Mouse (Mus musculus) hindbrain, postnatal 0 days (tissue): ENCODE measurements around the gene Ttll8. TPM values are rescaled to one million over a fixed set of nuclear protein-coding genes. Genes with fewer than 3 reads are reported as not detected.
A peak's percentile ranks its signal among the peaks of the same experiment; 100 is the strongest.

Experiments
- ATAC-seq: fragments of 200-750 bp; cut with Nextera tagmentation; 2 replicates; pipeline ENCODE4 v1.8.0; 2017; ENCODE audit warnings: mild to moderate bottlenecking, moderate TSS enrichment, moderate library complexity
- DNase-seq: peaks from one replicate; pipeline ENCODE4 v3.0.0-alpha.2; 2015; ENCODE audit warnings: low spot score
- H3K27ac ChIP-seq: fragments of 300-500 bp; sonication (generic); 2 replicates; pipeline ENCODE4 v1.5.1; 2014; ENCODE audit warnings: mild to moderate bottlenecking
- H3K27me3 ChIP-seq: fragments of 300-500 bp; sonication (generic); 2 replicates; pipeline ENCODE4 v1.6.1; 2014; ENCODE audit warnings: low read length, mixed read lengths; ENCODE audit not compliant: insufficient read depth
- H3K36me3 ChIP-seq: fragments of 300-500 bp; sonication (generic); 2 replicates; pipeline ENCODE4 v1.6.1; 2014; ENCODE audit warnings: low read length, mixed read lengths; ENCODE audit not compliant: insufficient read depth
- H3K4me1 ChIP-seq: fragments of 300-500 bp; sonication (generic); 2 replicates; pipeline ENCODE4 v1.6.1; 2014; ENCODE audit warnings: antibody characterized with exemption, low read length, mixed read lengths; ENCODE audit not compliant: insufficient read depth
- H3K4me2 ChIP-seq: fragments of 300-500 bp; sonication (generic); 2 replicates; pipeline ENCODE4 v1.6.1; 2014; ENCODE audit warnings: low read depth, mild to moderate bottlenecking, low read length, moderate library complexity, mixed read lengths
- H3K4me3 ChIP-seq: fragments of 300-500 bp; sonication (generic); 2 replicates; pipeline ENCODE4 v1.5.1; 2014; ENCODE audit warnings: low read length
- H3K9ac ChIP-seq: fragments of 300-500 bp; sonication (generic); replicated peaks from 2 replicates; pipeline ENCODE4 v1.6.1; 2014; ENCODE audit warnings: mild to moderate bottlenecking, low read length, moderate library complexity, mixed read lengths
- H3K9me3 ChIP-seq: fragments of 300-500 bp; sonication (generic); 2 replicates; pipeline ENCODE4 v1.6.1; 2016; ENCODE audit warnings: low read length, mixed read lengths
- CTCF ChIP-seq: IDR thresholded peaks from 2 replicates; pipeline ENCODE4 v1.5.1; 2016; ENCODE audit warnings: antibody characterized with exemption, control low read depth, low read depth
- WGBS: fragments of 180-500 bp; shearing (Covaris S2); extraction: QIAGEN DNeasy Blood & Tissue Kit; methylation state at CpG from one replicate; pipeline ENCODE4 v1.1.7; 2014; 5-methylcytosine and 5-hydroxymethylcytosine counted together
- polyA plus RNA-seq: library from polyadenylated mRNA; unstranded; fragments of >200 nt; fragmentation: Nextera tagmentation; extraction: Ambion mirVana; gene quantifications from 2 replicates; pipeline ENCODE4 v1.2.1, GENCODE M21; 2015
- total RNA-seq: library from RNA; depleted of rRNA; stranded (reverse); fragments of >200 nt; gene quantifications from 2 replicates; pipeline ENCODE4 v1.2.3, GENCODE M21; 2014

The Ttll8 gene
- total and polyA plus RNA-seq, 2 experiments from 2014 or later, result 0.14 to 0.16 TPM

DNA sequence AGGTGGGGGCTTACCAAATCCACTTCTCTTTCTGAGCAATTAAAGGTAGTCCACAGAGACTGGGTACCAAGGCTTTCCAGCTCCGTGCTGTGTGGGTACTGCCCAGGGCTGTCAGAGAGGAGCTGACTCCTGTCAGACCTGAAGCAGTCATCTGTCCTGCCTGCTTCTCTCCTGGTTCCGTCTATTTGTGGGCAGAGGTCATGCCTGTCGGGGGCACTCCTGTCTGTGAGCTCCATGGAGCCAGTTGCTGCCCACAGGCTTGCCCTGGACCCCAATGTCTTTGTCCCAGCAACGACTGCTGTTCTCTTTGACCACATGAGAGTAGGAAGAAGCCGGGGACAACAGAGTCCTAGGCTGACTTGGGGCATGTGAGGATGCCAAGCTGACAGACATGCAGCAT lies 97.6 kb downstream of the Ttll8 start:
- ATAC-seq (no peak), DNase-seq (no peak)
- H3K9me3 ChIP-seq, result no peaks in the 10 kb centered on the region
- TF ChIP-seq CTCF, result no peak
- no peak overlapping the region for H3K4me2 ChIP-seq
- WGBS, result 74% methylated on average over 5 of the region's 5 CpGs
- H3K4me3 ChIP-seq, result no peak overlapping the region
- H3K27ac ChIP-seq, result no peak overlapping the region
- no peak overlapping the region for H3K9ac ChIP-seq
- H3K36me3 ChIP-seq, result no peaks in the 10 kb centered on the region
- H3K27me3 ChIP-seq, result no peaks in the 10 kb centered on the region
- H3K4me1 ChIP-seq, result peaks cover 8% of the 10 kb centered on the region

DNA sequence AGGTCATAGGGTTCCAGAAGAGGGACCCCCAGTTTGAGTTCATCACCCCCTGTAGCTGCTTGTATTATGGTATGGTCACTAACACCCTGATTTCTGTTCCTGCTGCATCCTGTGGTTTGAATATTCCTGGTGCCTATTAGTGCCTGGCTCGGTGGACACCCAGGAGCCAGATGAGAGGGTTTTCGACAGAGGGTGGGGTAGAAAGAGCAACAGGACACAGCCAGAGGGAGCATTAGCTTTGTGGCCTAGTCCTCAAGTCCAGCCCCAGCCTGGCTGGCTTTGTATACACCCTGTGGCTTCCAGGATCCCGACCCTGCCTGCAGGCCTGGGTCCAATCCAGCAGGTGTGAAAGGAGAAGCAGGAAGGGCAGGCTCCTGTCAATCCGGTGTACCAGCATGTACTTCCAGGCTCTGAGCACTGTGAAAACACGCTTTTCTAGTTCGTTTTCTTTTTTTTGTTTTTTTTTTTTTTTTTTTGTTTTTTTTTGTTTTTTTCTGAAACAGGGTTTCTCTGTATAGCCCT lies 98.3 kb downstream of the Ttll8 start:
- H3K27ac ChIP-seq, result no peak overlapping the region
- ATAC-seq (no peak), DNase-seq (no peak)
- no peak overlapping the region for H3K4me2 ChIP-seq
- WGBS, result 78% methylated on average over 6 of the region's 6 CpGs
- no peak for TF ChIP-seq CTCF
- H3K27me3 ChIP-seq, result no peaks in the 10 kb centered on the region
- H3K9ac ChIP-seq, result no peak overlapping the region
- no peaks in the 10 kb centered on the region for H3K36me3 ChIP-seq
- H3K9me3 ChIP-seq, result no peaks in the 10 kb centered on the region
- H3K4me1 ChIP-seq, result peaks cover 4% of the 10 kb centered on the region; the same call in 1 of the 2 replicates
- no peak overlapping the region for H3K4me3 ChIP-seq

DNA sequence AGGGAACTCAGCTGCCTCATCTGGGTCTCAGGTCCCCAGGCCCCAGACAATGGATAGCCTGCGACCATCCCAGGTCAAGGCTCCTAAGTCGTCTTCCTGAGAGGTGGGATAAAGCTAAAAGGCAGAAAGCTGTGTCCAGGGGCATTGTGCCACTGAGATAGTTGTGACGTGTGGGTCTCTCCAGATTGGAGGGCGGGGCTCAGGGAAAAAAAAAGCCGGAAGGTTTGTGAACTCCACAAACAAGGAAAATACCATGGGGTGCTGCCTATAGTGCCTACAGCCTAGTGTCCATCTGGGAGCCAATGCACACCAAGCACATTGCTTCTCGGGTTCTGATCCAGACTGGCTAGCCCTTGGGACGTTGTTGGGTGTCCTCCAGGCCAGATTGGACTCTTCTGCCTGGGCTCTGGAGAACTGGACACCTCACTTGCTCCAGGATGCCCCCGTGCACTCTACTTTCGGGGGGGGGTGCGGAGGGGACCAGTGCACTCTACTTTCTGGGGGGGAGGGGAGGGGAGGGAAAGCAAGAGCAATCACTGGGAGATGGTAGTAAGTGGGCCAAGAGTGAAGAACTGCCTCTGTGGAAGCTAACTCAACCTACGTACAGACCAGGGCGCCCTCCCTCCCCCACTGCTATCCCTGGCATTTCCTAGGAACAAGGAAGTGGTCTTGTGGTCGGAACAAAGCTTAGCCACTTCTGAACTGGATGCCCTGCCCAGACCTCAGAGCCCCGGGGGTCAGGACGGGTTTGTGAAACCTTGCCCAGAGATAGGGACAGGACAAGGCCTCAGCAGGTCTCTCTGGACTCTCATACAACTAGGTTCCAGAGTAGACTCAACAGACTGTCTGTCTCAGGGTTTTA lies 99.0 kb downstream of the Ttll8 start:
- H3K27ac ChIP-seq, result no peak overlapping the region; the same call in 1 of the 2 replicates
- no peak for TF ChIP-seq CTCF
- 72% methylated on average over 15 of the region's 15 CpGs for WGBS
- H3K9ac ChIP-seq, result no peak overlapping the region
- H3K4me2 ChIP-seq, result no peak overlapping the region
- peak; percentile 1 for DNase-seq
- H3K27me3 ChIP-seq, result no peaks in the 10 kb centered on the region
- ATAC-seq, result no peak
- H3K9me3 ChIP-seq, result no peaks in the 10 kb centered on the region
- H3K4me3 ChIP-seq, result no peak overlapping the region
- no peaks in the 10 kb centered on the region for H3K36me3 ChIP-seq
- peaks cover 10% of the 10 kb centered on the region; the same call in 1 of the 2 replicates for H3K4me1 ChIP-seq

DNA sequence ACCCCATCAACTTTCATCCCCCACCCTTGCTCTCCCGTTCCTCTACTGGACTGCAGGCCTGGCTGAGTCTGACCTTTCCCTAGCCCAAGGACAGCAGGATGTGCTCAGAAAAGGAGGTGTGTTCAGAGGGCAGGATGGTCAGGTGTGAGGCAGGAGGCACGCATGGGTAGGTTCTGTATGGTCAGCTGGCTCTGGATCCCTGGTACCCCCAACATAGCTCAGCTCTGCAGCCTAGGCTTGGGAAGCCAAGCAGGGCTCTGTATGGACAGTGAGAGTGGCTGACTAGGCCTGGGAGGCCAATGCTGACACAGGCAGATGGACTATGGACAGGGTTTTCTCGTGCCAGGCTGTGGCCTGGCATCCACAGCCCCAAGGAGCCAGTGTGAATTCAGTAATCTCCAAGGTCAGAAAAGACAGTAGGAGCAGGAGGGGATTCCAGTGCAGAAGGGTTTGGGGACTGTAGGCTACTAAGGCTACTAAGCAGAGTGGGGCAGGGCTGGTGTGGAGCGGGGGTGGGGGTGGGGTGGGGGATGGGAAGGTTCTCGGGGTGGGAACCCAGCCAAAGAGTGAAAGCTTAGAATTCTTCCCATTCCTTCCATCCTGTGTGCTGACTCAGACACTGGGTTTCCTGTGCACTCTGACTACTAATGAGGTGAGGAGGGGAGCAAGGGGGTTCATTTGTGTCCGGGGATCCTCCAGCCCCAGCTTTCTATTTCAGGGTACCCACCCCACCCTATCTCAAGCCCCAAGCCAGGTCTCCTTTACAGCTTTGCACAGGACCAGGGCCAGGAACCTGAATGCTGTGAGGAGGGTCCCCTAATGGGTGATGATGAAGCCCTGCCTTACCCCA lies 99.9 kb downstream of the Ttll8 start:
- no peak for TF ChIP-seq CTCF
- H3K27me3 ChIP-seq, result no peaks in the 10 kb centered on the region
- DNase-seq (no peak), ATAC-seq (no peak)
- H3K27ac ChIP-seq, result peak overlapping the region; percentile 34; the same call in 1 of the 2 replicates
- H3K9ac ChIP-seq, result no peak overlapping the region
- peaks cover 15% of the 10 kb centered on the region; the same call in 1 of the 2 replicates for H3K4me1 ChIP-seq
- H3K4me2 ChIP-seq, result no peak overlapping the region
- WGBS, result 42% methylated on average over 6 of the region's 6 CpGs
- no peaks in the 10 kb centered on the region for H3K36me3 ChIP-seq
- no peak overlapping the region for H3K4me3 ChIP-seq
- H3K9me3 ChIP-seq, result no peaks in the 10 kb centered on the region

DNA sequence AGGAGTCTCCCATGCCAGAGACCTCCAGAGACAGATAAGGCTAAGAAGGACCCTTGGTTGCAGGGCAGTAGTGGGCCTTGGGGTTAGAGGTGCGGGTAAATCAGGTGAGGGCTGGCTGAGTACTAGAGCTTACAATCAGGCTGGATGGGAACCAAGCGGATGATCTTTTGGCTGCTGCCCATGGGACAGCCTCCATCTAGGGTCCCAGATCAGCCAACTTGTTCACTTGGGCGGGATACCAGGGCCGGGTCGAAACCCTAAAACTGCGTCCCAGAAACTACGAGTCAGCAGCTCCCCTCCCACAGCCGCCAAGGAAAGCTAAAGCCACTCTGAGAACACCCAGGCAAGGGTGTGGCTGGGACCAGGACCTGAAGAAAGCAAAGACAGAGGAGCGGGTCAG lies 101.1 kb downstream of the Ttll8 start:
- WGBS, result 92% methylated on average over 9 of the region's 9 CpGs
- Histone ChIP-seq H3K4me1 (peaks cover 13% of the 10 kb centered on the region; the same call in 1 of the 2 replicates), H3K4me3 (no peak overlapping the region), H3K4me2 (no peak overlapping the region), H3K27me3 (no peaks in the 10 kb centered on the region), H3K9me3 (no peaks in the 10 kb centered on the region), H3K9ac (no peak overlapping the region), H3K36me3 (no peaks in the 10 kb centered on the region), H3K27ac (no peak overlapping the region)
- ATAC-seq, result no peak
- TF ChIP-seq CTCF, result no peak
- DNase-seq, result no peak

DNA sequence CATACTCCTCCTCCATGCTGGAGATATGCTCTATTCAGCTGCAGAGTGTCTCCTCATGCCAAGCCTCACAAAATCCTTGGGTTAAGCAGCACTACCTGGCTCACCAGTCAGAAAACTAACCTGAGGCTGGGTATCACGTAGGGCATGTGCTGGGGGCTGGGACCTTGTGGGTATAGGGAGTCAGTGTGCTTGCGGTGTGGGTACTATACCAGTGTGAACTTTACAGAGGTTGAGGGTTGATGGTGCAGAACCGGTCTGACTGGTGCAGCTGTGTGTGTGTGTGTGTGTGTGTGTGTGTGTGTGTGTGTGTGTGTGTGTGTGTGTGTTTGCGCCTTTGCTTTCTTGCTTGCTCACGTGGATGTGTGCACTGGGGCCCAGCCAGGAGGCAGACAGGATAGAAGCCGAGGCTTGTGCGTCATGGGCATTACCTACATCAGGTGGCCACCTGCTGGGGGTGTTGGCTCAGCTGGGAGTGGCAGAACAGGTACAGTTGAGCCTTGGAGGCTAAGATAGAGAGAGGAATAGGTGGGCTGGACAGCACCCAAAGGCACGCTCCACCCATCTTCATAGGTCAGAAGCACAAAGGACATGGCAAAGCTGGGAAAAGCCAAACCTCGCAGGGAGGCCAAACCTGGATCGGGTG lies 102.6 kb downstream of the Ttll8 start:
- no peaks in the 10 kb centered on the region for H3K27me3 ChIP-seq
- H3K4me1 ChIP-seq, result peaks cover 10% of the 10 kb centered on the region; the same call in 1 of the 2 replicates
- no peak overlapping the region for H3K9ac ChIP-seq
- no peak overlapping the region for H3K4me3 ChIP-seq
- no peaks in the 10 kb centered on the region for H3K9me3 ChIP-seq
- no peak overlapping the region for H3K27ac ChIP-seq
- 81% methylated on average over 10 of the region's 10 CpGs for WGBS
- DNase-seq (no peak), ATAC-seq (no peak)
- no peak for TF ChIP-seq CTCF
- H3K4me2 ChIP-seq, result no peak overlapping the region
- no peaks in the 10 kb centered on the region for H3K36me3 ChIP-seq
